Mouse (Mus musculus): ENCODE data around the gene Atg16l1.

DNA sequence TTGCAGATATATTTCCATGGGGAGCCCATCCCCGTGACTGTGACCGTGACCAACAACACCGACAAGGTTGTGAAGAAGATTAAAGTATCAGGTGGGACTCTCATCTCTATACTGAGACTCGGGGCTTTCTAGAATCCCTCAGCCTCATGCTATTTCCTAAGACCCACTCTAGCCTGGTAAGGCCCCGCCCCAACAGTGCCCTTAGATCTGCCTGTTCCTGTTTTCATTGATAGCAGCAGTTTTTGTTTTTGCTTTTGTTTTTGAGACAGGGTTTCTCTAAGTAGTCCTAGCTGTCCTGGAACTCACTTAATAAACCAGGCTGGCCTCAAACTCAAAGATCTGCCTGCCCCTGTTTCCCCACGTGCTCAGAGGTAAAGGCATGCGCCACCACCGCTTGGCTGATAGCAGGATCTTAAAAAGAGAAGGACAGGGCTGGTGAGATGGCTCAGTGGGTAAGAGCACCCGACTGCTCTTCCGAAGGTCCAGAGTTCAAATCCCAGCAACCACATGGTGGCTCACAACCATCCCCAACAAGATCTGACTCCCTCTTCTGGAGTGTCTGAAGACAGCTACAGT is 68.8 kb downstream of the Atg16l1 start:
- TF ChIP-seq CTCF (IDR thresholded peaks at IDR 0.05; ENCODE audit: extremely low read depth, insufficient read length, insufficient replicate concordance, low read depth, low read length), result no peak
- no peak for TF ChIP-seq POLR2A (IDR thresholded peaks at IDR 0.05; ENCODE audit: low read depth, low read length)

Data from small intestine, adult 2 months (tissue).